Mouse (Mus musculus) cerebellum, adult 9-10 months (tissue): ENCODE results near the gene Josd2.

ENCODE experiments used
- DNase-seq: peaks from one replicate; pipeline ENCODE4 v3.0.0; 2022

Josd2 gene

GRCm38 (mm10) chr7:44446070-44446855 is 21.5 kb upstream of the Josd2 start:
- DNase-seq: peak; percentile 77

- no peak for DNase-seq
These were observed 14.5 kb upstream of the Josd2 start for GRCm38 (mm10) chr7:44453256-44453655.

DNA sequence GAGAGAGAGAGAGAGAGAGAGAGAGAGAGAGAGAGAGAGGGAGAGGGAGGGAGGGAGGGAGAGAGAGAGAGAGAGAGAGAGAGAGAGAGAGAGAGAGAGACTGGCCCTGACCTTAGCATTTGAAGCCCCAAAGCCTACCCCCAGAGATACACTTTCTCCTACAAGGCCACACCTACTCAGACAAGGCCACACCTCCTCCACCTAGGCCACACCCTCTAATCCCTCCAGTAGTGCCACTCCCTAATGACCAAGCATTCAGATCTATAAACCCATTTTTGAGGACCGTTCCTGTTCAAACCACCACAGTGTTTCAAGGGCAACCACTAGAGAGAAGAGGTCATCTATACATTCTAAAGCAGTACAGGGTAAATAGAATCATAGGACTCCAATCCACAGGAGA is 11.5 kb upstream of the Josd2 start:
- DNase-seq: no peak

GRCm38 (mm10) chr7:44460067-44460466 is 7.7 kb upstream of the Josd2 start:
- peak; percentile 39 for DNase-seq

DNA sequence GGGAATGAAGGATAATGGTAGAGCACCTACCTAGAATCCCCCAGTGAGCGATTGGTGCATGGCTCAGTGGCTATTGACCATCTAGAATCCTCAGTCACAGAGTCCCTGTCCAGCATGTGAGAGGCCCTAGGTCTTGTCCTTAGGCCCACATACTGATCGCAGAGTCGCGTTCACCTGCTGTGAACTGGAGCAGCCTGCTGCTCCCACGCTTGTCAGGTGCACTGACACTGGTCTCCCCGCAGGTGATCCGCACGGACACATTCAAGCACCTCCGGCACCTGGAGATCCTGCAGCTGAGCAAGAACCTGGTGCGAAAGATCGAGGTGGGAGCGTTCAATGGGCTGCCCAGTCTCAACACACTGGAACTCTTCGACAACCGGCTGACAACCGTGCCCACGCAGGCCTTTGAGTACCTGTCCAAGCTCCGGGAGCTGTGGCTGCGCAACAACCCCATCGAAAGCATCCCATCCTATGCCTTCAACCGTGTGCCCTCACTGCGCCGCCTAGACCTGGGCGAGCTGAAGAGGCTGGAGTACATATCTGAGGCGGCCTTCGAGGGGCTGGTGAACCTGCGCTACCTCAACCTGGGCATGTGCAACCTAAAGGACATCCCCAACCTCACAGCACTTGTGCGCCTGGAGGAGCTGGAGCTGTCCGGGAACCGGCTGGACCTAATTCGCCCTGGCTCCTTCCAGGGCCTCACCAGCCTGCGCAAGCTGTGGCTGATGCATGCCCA is 6.8 kb upstream of the Josd2 start:
- DNase-seq: no peak

DNA sequence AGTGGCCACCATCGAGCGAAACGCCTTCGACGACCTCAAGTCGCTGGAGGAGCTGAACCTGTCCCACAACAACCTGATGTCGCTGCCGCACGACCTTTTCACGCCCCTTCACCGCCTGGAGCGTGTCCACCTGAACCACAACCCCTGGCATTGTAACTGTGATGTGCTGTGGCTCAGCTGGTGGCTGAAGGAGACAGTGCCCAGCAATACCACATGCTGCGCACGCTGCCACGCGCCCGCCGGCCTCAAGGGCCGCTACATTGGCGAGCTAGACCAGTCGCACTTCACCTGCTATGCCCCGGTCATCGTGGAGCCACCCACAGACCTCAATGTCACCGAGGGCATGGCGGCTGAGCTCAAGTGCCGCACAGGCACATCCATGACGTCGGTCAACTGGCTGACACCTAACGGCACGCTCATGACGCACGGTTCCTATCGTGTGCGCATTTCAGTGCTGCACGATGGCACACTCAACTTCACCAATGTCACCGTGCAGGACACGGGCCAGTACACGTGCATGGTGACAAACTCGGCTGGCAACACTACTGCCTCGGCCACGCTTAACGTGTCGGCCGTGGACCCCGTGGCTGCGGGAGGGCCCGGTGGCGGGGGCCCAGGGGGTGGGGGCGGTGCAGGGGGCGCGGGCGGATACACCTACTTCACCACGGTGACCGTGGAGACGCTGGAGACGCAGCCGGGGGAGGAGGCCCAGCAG is 6.1 kb upstream of the Josd2 start:
- DNase-seq: peak; percentile 44

DNA sequence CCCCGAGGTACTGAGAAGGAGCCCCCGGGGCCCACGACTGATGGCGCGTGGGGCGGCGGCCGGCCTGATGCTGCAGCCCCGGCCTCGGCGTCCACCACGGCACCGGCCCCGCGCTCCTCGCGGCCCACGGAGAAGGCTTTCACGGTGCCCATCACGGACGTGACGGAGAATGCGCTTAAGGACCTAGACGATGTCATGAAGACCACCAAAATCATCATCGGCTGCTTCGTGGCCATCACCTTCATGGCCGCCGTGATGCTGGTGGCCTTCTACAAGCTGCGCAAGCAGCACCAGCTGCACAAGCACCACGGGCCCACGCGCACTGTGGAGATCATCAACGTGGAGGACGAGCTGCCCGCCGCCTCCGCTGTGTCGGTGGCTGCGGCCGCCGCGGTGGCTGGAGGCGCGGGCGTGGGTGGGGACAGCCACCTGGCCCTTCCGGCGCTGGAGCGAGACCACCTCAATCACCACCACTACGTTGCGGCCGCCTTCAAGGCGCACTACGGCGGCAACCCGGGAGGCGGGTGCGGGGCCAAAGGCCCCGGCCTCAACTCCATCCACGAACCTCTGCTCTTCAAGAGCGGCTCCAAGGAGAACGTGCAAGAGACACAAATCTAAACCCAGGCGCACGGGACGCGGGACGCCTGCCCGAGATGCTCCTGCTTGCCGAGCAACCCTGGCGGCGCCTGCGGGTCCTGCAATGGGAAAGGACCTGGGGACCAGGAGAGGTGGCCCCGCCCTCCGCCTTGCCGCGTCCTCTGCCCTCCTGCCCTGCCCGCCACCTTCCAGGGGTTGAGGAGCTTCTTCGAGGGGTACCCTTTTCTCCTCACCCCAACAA is 5.3 kb upstream of the Josd2 start:
- DNase-seq: peak; percentile 65

GRCm38 (mm10) chr7:44463056-44463425 is 4.7 kb upstream of the Josd2 start:
- DNase-seq: no peak

DNA sequence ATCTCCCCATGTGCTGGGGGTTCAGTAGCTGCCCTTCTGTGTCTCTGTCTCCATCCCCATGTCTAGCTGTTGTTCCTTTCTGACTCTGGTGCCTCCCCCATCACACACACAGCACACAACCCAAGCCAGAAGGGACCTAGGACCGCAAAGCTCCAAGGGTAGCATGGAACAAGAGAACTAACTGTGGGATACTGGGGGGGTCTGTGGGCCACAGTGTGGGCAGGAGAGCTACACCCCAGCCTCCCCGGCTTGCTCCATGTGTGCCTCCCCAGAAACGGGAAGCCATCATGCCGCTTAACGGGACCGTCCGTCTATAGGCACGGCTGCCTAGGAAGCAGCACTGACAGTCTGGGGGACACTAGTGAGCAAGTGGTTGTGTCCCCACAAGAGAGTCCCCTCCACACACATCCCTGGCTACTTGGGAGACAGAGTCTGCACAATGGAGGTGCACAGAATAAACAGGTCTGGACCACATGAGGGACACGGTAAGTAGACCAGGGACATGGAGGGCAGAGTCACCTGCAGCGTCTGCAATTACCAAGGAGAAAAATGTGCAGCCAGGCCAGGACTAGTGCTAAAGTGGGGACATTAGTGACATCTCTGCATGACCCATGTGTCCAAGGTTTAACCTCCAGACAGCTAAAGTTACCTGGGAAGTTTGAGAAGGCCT is 4.1 kb upstream of the Josd2 start:
- peak; percentile 70 for DNase-seq

- DNase-seq: peak; percentile 98
These were observed 3.3 kb upstream of the Josd2 start for GRCm38 (mm10) chr7:44464511-44464910.

GRCm38 (mm10) chr7:44465111-44465510 is 2.7 kb upstream of the Josd2 start, which contains the start of gene Aspdh:
Gene Aspdh, plus strand, starts transcription at chr7:44465391.
- peak; percentile 75 for DNase-seq

GRCm38 (mm10) chr7:44466006-44466887 is 1.5 kb upstream of the Josd2 start:
- DNase-seq: peak; percentile 71

- no peak for DNase-seq
These were observed 880 bp upstream of the Josd2 start for GRCm38 (mm10) chr7:44466888-44467311.

DNA sequence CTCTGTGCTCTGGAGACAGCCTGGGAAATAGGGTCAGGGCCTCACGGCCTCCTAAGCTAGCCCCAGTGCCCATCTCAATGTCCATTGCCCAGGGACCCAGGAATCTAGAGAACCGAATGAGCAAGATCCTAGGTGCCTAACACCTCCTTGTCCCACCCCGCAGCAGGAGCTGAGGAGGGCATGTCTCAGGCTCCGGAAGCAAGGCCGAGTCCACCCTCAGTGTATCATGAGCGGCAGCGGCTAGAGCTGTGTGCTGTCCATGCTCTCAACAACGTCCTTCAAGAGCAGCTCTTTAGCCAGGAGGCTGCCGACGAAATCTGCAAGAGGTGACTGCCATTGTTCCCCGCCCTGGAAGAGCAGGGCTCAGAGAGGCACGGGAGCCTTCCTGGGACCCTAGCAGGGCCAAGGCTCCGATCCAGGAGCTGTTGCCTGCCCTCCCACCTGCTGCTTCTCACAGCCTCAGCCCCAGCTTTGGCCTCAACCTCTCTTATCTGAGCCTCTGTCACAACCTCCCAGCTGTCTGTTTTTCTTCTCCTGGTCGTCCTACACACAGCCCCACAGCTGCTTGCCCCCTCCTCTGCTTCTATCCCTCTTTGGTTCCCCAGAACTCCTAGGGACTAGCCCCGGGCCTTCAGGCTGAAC is 985 bp downstream of the Josd2 start:
- no peak for DNase-seq

- DNase-seq: no peak
These were observed 2.2 kb downstream of the Josd2 start for GRCm38 (mm10) chr7:44469677-44470675.

GRCm38 (mm10) chr7:44470696-44471612 is 3.2 kb downstream of the Josd2 start:
- DNase-seq: no peak

- DNase-seq: no peak
These were observed 4.2 kb downstream of the Josd2 start for GRCm38 (mm10) chr7:44471880-44472557.

DNA sequence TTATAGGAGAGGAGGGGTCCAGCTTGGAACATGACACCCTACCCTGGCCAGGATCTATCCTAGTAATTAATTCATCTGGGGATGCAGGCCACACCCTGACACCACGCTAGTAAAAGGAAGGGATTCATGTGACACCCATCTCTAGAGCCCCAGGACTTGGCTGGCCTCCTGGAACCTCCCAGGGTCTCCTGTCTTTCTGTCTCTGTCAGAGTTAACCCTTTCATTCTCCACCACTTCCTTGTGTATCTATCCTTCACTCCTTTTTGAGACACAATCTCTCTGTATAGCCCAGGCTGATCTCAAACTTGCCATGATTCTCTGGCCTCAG is 4.7 kb downstream of the Josd2 start:
- no peak for DNase-seq
